Mouse (Mus musculus): ENCODE data around the gene Pla2g2e. TPM values are rescaled to one million over a fixed set of nuclear protein-coding genes. Genes with fewer than 3 reads are reported as not detected.
"Not testable (repeated sequence)": the region's sequence is repeated elsewhere in the genome, so short reads cannot be mapped to it uniquely, and the experiment has no call there.

The Pla2g2e gene
- polyA plus RNA-seq, 1 experiment from 2014 or later, result not detected

GRCm38 (mm10) chr4:138875275-138875674 lies 2.5 kb upstream of the Pla2g2e start:
- H3K9me3 ChIP-seq (ENCODE audit: control insufficient read depth, low read length); H3K27me3 ChIP-seq (ENCODE audit: control insufficient read depth, insufficient read depth, low read length); H3K27ac ChIP-seq (ENCODE audit: low read depth, low read length); H3K4me2 ChIP-seq (ENCODE audit: low read depth, low read length, severe bottlenecking); H3K36me3 ChIP-seq (ENCODE audit: control insufficient read depth, insufficient read depth, low read length); H3K4me3 ChIP-seq (ENCODE audit: low read depth, low read length); H3K4me1 ChIP-seq (replicated peaks; ENCODE audit: control insufficient read depth, insufficient read depth, low read length); ATAC-seq (replicated peaks; ENCODE audit: low FRiP score); H3K9ac ChIP-seq (ENCODE audit: low read length); DNase-seq (ENCODE audit: low spot score): not testable (repeated sequence)
- 79% methylated on average over 2 of the region's 2 CpGs for WGBS

DNA sequence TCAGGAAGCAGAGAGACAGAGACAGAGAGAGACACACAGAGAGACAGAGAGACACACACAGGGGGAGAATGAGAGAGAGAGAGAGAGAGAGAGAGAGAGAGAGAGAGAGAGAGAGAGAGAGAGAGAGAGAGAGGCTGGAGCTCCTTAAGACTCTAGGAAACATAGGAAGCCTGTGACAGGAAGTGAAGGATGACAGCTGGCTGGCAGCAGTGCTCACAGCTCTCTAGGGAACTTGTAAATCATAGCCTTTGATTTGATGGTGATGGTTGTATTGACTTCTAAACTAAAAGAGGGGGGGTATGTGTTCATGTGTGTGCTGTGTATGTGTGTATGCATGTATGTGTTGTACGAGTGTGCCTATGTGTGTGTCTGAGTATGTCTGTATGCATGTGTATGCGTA lies 1.8 kb upstream of the Pla2g2e start:
- Histone ChIP-seq H3K4me3 (ENCODE audit: low read depth, low read length) (no peak overlapping the region), H3K9me3 (ENCODE audit: control insufficient read depth, low read length) (no peaks in the 10 kb centered on the region), H3K27ac (ENCODE audit: low read depth, low read length) (no peak overlapping the region), H3K36me3 (ENCODE audit: control insufficient read depth, insufficient read depth, low read length) (no peaks in the 10 kb centered on the region), H3K27me3 (ENCODE audit: control insufficient read depth, insufficient read depth, low read length) (no peaks in the 10 kb centered on the region), H3K4me2 (ENCODE audit: low read depth, low read length, severe bottlenecking) (no peak overlapping the region), H3K4me1 (replicated peaks; ENCODE audit: control insufficient read depth, insufficient read depth, low read length) (no peaks in the 10 kb centered on the region), H3K9ac (ENCODE audit: low read length) (no peak overlapping the region)
- ATAC-seq (replicated peaks; ENCODE audit: low FRiP score) (no peak), DNase-seq (ENCODE audit: low spot score) (no peak)
- 90% methylated on average over 2 of the region's 2 CpGs for WGBS

- no peak overlapping the region for H3K4me2 ChIP-seq (ENCODE audit: low read depth, low read length, severe bottlenecking)
- ATAC-seq (replicated peaks; ENCODE audit: low FRiP score) (no peak), DNase-seq (ENCODE audit: low spot score) (no peak)
- no peak overlapping the region for H3K9ac ChIP-seq (ENCODE audit: low read length)
- no peak overlapping the region for H3K27ac ChIP-seq (ENCODE audit: low read depth, low read length)
- H3K4me1 ChIP-seq (replicated peaks; ENCODE audit: control insufficient read depth, insufficient read depth, low read length), result peaks cover 3% of the 10 kb centered on the region; the same call in 1 of the 2 replicates
- 72% methylated on average over 8 of the region's 8 CpGs for WGBS
- H3K4me3 ChIP-seq (ENCODE audit: low read depth, low read length), result no peak overlapping the region
- no peaks in the 10 kb centered on the region for H3K36me3 ChIP-seq (ENCODE audit: control insufficient read depth, insufficient read depth, low read length)
- no peaks in the 10 kb centered on the region for H3K9me3 ChIP-seq (ENCODE audit: control insufficient read depth, low read length)
- H3K27me3 ChIP-seq (ENCODE audit: control insufficient read depth, insufficient read depth, low read length), result no peaks in the 10 kb centered on the region
These were observed 1.0 kb downstream of the Pla2g2e start for GRCm38 (mm10) chr4:138878783-138879182.

GRCm38 (mm10) chr4:138879808-138880207 lies 2.1 kb downstream of the Pla2g2e start:
- ATAC-seq (replicated peaks; ENCODE audit: low FRiP score), result no peak

DNA sequence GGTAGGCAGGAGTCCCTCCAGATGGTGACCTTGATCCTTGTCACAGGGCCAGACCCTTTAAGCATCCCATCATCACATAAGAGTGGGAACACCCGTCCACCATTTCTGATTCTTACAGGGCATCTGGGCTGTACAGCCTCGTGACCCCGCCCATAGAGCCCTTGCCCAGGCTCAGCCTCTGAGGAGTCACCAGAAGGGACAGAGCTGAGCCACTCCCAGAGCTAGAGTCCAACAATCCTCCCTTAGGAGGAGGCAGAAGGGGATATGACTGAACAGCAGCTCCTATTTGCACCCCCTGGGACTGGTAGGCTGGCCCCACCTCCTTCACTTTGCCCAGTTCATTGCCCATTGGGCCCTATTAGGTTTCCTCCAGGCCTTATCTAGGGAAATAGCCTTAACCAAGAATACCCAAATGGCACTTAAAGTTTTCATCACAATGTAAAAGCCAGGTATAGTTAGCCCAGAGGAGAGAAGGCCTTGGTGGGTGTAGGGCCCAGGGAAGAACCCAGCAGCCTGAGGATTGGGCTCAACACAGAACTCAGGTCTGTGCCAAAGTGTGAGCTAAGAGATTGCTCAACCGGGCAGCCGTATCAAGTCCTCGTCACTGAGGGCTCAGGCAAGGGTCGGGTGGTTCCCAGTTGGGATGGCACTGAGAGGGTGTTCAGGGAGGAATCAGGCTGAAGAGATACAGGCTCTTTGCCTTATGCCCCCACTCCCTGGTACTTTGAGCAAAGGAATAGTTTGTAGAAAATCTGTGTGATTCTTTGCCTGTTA lies 3.3 kb downstream of the Pla2g2e start:
- no peaks in the 10 kb centered on the region for H3K27me3 ChIP-seq (ENCODE audit: control insufficient read depth, insufficient read depth, low read length)
- H3K9ac ChIP-seq (ENCODE audit: low read length), result no peak overlapping the region
- H3K36me3 ChIP-seq (ENCODE audit: control insufficient read depth, insufficient read depth, low read length), result no peaks in the 10 kb centered on the region
- no peak overlapping the region for H3K4me2 ChIP-seq (ENCODE audit: low read depth, low read length, severe bottlenecking)
- no peaks in the 10 kb centered on the region for H3K9me3 ChIP-seq (ENCODE audit: control insufficient read depth, low read length)
- DNase-seq (ENCODE audit: low spot score) (no peak), ATAC-seq (replicated peaks; ENCODE audit: low FRiP score) (no peak)
- H3K4me3 ChIP-seq (ENCODE audit: low read depth, low read length), result no peak overlapping the region
- peaks cover 3% of the 10 kb centered on the region; the same call in 1 of the 2 replicates for H3K4me1 ChIP-seq (replicated peaks; ENCODE audit: control insufficient read depth, insufficient read depth, low read length)
- 89% methylated on average over 7 of the region's 7 CpGs for WGBS
- no peak overlapping the region for H3K27ac ChIP-seq (ENCODE audit: low read depth, low read length)

More at GRCm38 (mm10) chr4:138879808-138880207, 2.1 kb downstream of the Pla2g2e start:
- DNase-seq (ENCODE audit: low spot score), result no peak
- Histone ChIP-seq H3K27ac (ENCODE audit: low read depth, low read length) (no peak overlapping the region), H3K4me1 (replicated peaks; ENCODE audit: control insufficient read depth, insufficient read depth, low read length) (peaks cover 3% of the 10 kb centered on the region; the same call in 1 of the 2 replicates), H3K27me3 (ENCODE audit: control insufficient read depth, insufficient read depth, low read length) (no peaks in the 10 kb centered on the region), H3K36me3 (ENCODE audit: control insufficient read depth, insufficient read depth, low read length) (no peaks in the 10 kb centered on the region), H3K4me2 (ENCODE audit: low read depth, low read length, severe bottlenecking) (no peak overlapping the region), H3K9ac (ENCODE audit: low read length) (no peak overlapping the region), H3K4me3 (ENCODE audit: low read depth, low read length) (no peak overlapping the region), H3K9me3 (ENCODE audit: control insufficient read depth, low read length) (no peaks in the 10 kb centered on the region)
- WGBS, result 88% methylated on average over 11 of the region's 11 CpGs

GRCm38 (mm10) chr4:138882179-138882578 lies 4.4 kb downstream of the Pla2g2e start:
- Histone ChIP-seq H3K9ac (ENCODE audit: low read length) (peak overlapping the region; percentile 16; the same call in 1 of the 2 replicates), H3K27me3 (ENCODE audit: control insufficient read depth, insufficient read depth, low read length) (no peaks in the 10 kb centered on the region), H3K36me3 (ENCODE audit: control insufficient read depth, insufficient read depth, low read length) (no peaks in the 10 kb centered on the region), H3K9me3 (ENCODE audit: control insufficient read depth, low read length) (no peaks in the 10 kb centered on the region), H3K4me1 (replicated peaks; ENCODE audit: control insufficient read depth, insufficient read depth, low read length) (peaks cover 3% of the 10 kb centered on the region; the same call in 1 of the 2 replicates), H3K4me3 (ENCODE audit: low read depth, low read length) (no peak overlapping the region), H3K4me2 (ENCODE audit: low read depth, low read length, severe bottlenecking) (peak overlapping the region; percentile 35), H3K27ac (ENCODE audit: low read depth, low read length) (no peak overlapping the region)
- DNase-seq (ENCODE audit: low spot score), result peak; percentile 57
- 10% methylated on average over 14 of the region's 16 CpGs for WGBS
- ATAC-seq (replicated peaks; ENCODE audit: low FRiP score), result no peak

DNA sequence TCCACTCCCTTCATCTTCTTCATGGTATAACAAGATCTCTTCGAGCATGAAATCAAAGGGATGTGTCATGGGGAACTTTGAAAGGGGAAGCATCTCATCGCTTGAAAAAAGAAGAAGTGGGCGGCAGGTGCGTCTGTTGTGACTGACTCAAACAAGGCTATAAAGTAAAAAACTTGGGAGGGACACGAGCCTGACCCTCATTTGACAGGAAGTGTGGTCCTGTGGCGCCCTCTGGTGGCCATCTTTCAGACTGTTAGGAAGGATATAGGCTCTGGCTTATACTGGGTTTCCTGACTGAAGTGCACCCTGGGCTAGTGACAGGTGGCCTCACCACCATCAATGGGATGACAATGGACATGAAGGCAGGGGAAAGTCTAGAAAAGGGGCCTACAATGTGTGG lies 6.5 kb downstream of the Pla2g2e start:
- DNase-seq (ENCODE audit: low spot score) (peak; percentile 91), ATAC-seq (replicated peaks; ENCODE audit: low FRiP score) (no peak)
- Histone ChIP-seq H3K4me1 (replicated peaks; ENCODE audit: control insufficient read depth, insufficient read depth, low read length) (peaks cover 3% of the 10 kb centered on the region; the same call in 1 of the 2 replicates), H3K27me3 (ENCODE audit: control insufficient read depth, insufficient read depth, low read length) (no peaks in the 10 kb centered on the region), H3K36me3 (ENCODE audit: control insufficient read depth, insufficient read depth, low read length) (no peaks in the 10 kb centered on the region), H3K27ac (ENCODE audit: low read depth, low read length) (no peak overlapping the region), H3K9ac (ENCODE audit: low read length) (no peak overlapping the region), H3K4me2 (ENCODE audit: low read depth, low read length, severe bottlenecking) (no peak overlapping the region), H3K9me3 (ENCODE audit: control insufficient read depth, low read length) (no peaks in the 10 kb centered on the region), H3K4me3 (ENCODE audit: low read depth, low read length) (no peak overlapping the region)
- WGBS, result 19% methylated on average over 6 of the region's 6 CpGs

DNA sequence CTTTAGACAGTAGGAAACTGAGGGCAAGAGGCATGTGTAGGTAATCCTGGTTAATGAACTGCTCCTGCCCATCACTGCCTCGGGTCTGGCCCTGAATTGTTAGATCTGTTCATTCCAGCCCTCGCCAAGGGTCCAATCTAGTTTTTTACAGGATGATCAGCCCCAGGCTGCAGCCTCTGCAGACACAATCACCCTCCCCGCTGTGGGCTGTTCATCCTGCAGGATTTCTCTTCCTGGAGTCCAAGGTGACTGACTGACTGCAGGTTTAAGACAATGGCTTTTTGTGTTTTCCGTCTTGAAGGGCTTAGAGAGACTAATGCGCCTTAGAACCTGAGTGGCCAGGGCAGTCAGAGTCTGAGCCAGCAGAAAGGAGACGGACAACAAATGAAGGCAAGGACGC lies 11.4 kb downstream of the Pla2g2e start:
- H3K9ac ChIP-seq (ENCODE audit: low read length), result no peak overlapping the region
- no peak overlapping the region for H3K27ac ChIP-seq (ENCODE audit: low read depth, low read length)
- no peaks in the 10 kb centered on the region for H3K36me3 ChIP-seq (ENCODE audit: control insufficient read depth, insufficient read depth, low read length)
- no peaks in the 10 kb centered on the region for H3K27me3 ChIP-seq (ENCODE audit: control insufficient read depth, insufficient read depth, low read length)
- H3K9me3 ChIP-seq (ENCODE audit: control insufficient read depth, low read length), result no peaks in the 10 kb centered on the region
- no peak for ATAC-seq (replicated peaks; ENCODE audit: low FRiP score)
- H3K4me3 ChIP-seq (ENCODE audit: low read depth, low read length), result no peak overlapping the region
- no peak overlapping the region for H3K4me2 ChIP-seq (ENCODE audit: low read depth, low read length, severe bottlenecking)
- WGBS, result 40% methylated on average over 7 of the region's 7 CpGs
- no peaks in the 10 kb centered on the region for H3K4me1 ChIP-seq (replicated peaks; ENCODE audit: control insufficient read depth, insufficient read depth, low read length)
- DNase-seq (ENCODE audit: low spot score), result no peak

- no peaks in the 10 kb centered on the region for H3K27me3 ChIP-seq (ENCODE audit: control insufficient read depth, insufficient read depth, low read length)
- no peaks in the 10 kb centered on the region for H3K36me3 ChIP-seq (ENCODE audit: control insufficient read depth, insufficient read depth, low read length)
- no peaks in the 10 kb centered on the region for H3K9me3 ChIP-seq (ENCODE audit: control insufficient read depth, low read length)
- no peak overlapping the region for H3K9ac ChIP-seq (ENCODE audit: low read length)
- no peak overlapping the region for H3K27ac ChIP-seq (ENCODE audit: low read depth, low read length)
- no peak for DNase-seq (ENCODE audit: low spot score)
- no peak overlapping the region for H3K4me2 ChIP-seq (ENCODE audit: low read depth, low read length, severe bottlenecking)
- H3K4me3 ChIP-seq (ENCODE audit: low read depth, low read length), result no peak overlapping the region
- no peak for ATAC-seq (replicated peaks; ENCODE audit: low FRiP score)
- WGBS, result 75% methylated on average over 8 of the region's 8 CpGs
- H3K4me1 ChIP-seq (replicated peaks; ENCODE audit: control insufficient read depth, insufficient read depth, low read length), result no peaks in the 10 kb centered on the region
These were observed 11.9 kb downstream of the Pla2g2e start for GRCm38 (mm10) chr4:138889635-138890034.
